Comparison of ENCODE assay signal across 19 mouse cellular contexts in genomic region chr19:5113783-5114182, GRCm38 (mm10). TPM values are rescaled to one million over a fixed set of nuclear protein-coding genes. Genes with fewer than 3 reads are reported as not detected.
DNase-seq lines count a peak whose midpoint lies in the region; ATAC-seq and TF ChIP-seq lines count a peak whose summit lies in the region.
"Had no signal": no experiment of that assay in that cellular context is flagged by ENCODE, and none has a peak within 500 bp of the region (broad histone marks: within the 10 kb centered on the region; RNA-seq: fewer than 3 reads in every experiment).

No protein-coding gene starts in this region.

- peaks cover 21% of the 10 kb centered on the region for H3K4me1 ChIP-seq in neural tube, embryonic 13.5 days (replicated peaks)
- H3K4me1 ChIP-seq in neural tube, embryonic 15.5 days = peaks cover 17% of the 10 kb centered on the region
- H3K4me1 ChIP-seq in hindbrain, postnatal 0 days (ENCODE audit: insufficient read depth, low read length) = peaks cover 4% of the 10 kb centered on the region; the same call in 1 of the 2 replicates
- peaks cover 21% of the 10 kb centered on the region for H3K4me1 ChIP-seq in kidney, embryonic 15.5 days

- peaks cover 68% of the 10 kb centered on the region for H3K36me3 ChIP-seq in neural tube, embryonic 13.5 days
- peaks cover 53% of the 10 kb centered on the region for H3K36me3 ChIP-seq in neural tube, embryonic 15.5 days
- peaks cover 35% of the 10 kb centered on the region for H3K36me3 ChIP-seq in hindbrain, postnatal 0 days (ENCODE audit: insufficient read depth, low read length)
- peaks cover 54% of the 10 kb centered on the region for H3K36me3 ChIP-seq in kidney, embryonic 15.5 days

- peak overlapping the region; percentile 32 for H3K27ac ChIP-seq in layer of hippocampus, adult 2 months
- H3K27ac ChIP-seq in neural tube, embryonic 13.5 days (replicated peaks) = no peak overlapping the region
- no peak overlapping the region; the same call in none of the 2 replicates for H3K27ac ChIP-seq in neural tube, embryonic 15.5 days (replicated peaks)
- H3K27ac ChIP-seq in hindbrain, postnatal 0 days = no peak overlapping the region
- no peak overlapping the region for H3K27ac ChIP-seq in kidney, embryonic 15.5 days
- H3K27ac ChIP-seq: forebrain, embryonic 12.5 days; limb, embryonic 10.5 days; midbrain, embryonic 15.5 days had no signal

- no peak overlapping the region for H3K4me3 ChIP-seq in layer of hippocampus, adult 2 months
- no peak overlapping the region for H3K4me3 ChIP-seq in neural tube, embryonic 13.5 days
- no peak overlapping the region for H3K4me3 ChIP-seq in neural tube, embryonic 15.5 days (replicated peaks)
- no peak overlapping the region for H3K4me3 ChIP-seq in hindbrain, postnatal 0 days (ENCODE audit: low read length)
- no peak overlapping the region for H3K4me3 ChIP-seq in kidney, embryonic 15.5 days (replicated peaks)
- H3K4me3 ChIP-seq: forebrain, embryonic 12.5 days; limb, embryonic 10.5 days; midbrain, embryonic 15.5 days had no signal

- no peaks in the 10 kb centered on the region for H3K27me3 ChIP-seq in neural tube, embryonic 13.5 days
- no peaks in the 10 kb centered on the region for H3K27me3 ChIP-seq in neural tube, embryonic 15.5 days (replicated peaks)
- no peaks in the 10 kb centered on the region for H3K27me3 ChIP-seq in hindbrain, postnatal 0 days (ENCODE audit: insufficient read depth, low read length)
- H3K27me3 ChIP-seq in kidney, embryonic 15.5 days = no peaks in the 10 kb centered on the region
- H3K27me3 ChIP-seq: midbrain, embryonic 15.5 days had no signal

- H3K4me2 ChIP-seq in neural tube, embryonic 13.5 days = no peak overlapping the region
- no peak overlapping the region for H3K4me2 ChIP-seq in neural tube, embryonic 15.5 days
- H3K4me2 ChIP-seq in hindbrain, postnatal 0 days (ENCODE audit: low read depth, low read length) = no peak overlapping the region
- H3K4me2 ChIP-seq in kidney, embryonic 15.5 days = no peak overlapping the region
- H3K4me2 ChIP-seq: forebrain, embryonic 12.5 days; liver, embryonic 11.5 days; midbrain, embryonic 15.5 days had no signal

- H3K9me3 ChIP-seq in neural tube, embryonic 13.5 days = no peaks in the 10 kb centered on the region
- H3K9me3 ChIP-seq in neural tube, embryonic 15.5 days (replicated peaks) = no peaks in the 10 kb centered on the region
- no peaks in the 10 kb centered on the region for H3K9me3 ChIP-seq in hindbrain, postnatal 0 days (ENCODE audit: low read length)
- no peaks in the 10 kb centered on the region for H3K9me3 ChIP-seq in kidney, embryonic 15.5 days (replicated peaks)
- H3K9me3 ChIP-seq: forebrain, embryonic 12.5 days; G1E; limb, embryonic 10.5 days; midbrain, embryonic 15.5 days had no signal

- ATAC-seq in cerebellum, adult (ENCODE audit: insufficient number of reproducible peaks, low FRiP score, low TSS enrichment) = no peak
- no peak for ATAC-seq in neural tube, embryonic 13.5 days (ENCODE audit: low read depth)
- ATAC-seq in neural tube, embryonic 15.5 days (ENCODE audit: low FRiP score) = no peak
- ATAC-seq in hindbrain, postnatal 0 days = no peak
- no peak for ATAC-seq in kidney, embryonic 15.5 days (replicated peaks; ENCODE audit: low FRiP score)
- ATAC-seq: CD4-positive, CD25-positive, alpha-beta regulatory T cell, adult 4 months; midbrain, embryonic 15.5 days had no signal

- peak overlapping the region; percentile 17; the same call in 1 of the 2 replicates for H3K9ac ChIP-seq in neural tube, embryonic 13.5 days
- H3K9ac ChIP-seq in neural tube, embryonic 15.5 days (replicated peaks) = no peak overlapping the region
- no peak overlapping the region for H3K9ac ChIP-seq in hindbrain, postnatal 0 days (replicated peaks; ENCODE audit: low read length)
- H3K9ac ChIP-seq in kidney, embryonic 15.5 days = no peak overlapping the region
- H3K9ac ChIP-seq: forebrain, embryonic 12.5 days; midbrain, embryonic 15.5 days had no signal

- peak; percentile 63 for DNase-seq in cerebellum, adult 11-12 months
- peak; percentile 41 to 52 for DNase-seq in layer of hippocampus, adult 2 months (ENCODE audit: low spot score in 2 of 2)
- no peak for DNase-seq in layer of hippocampus, postnatal 25 days (ENCODE audit: extremely low spot score in 1 of 2, low spot score in 1 of 2)
- peak; percentile 61 for DNase-seq in hindbrain, postnatal 0 days (ENCODE audit: low spot score)
- DNase-seq: embryo, embryonic 11 days; gastrocnemius, postnatal 25 days; heart, postnatal 14 days; lung, adult 2 months; thymus, postnatal 25 days had no signal

- TF ChIP-seq CTCF in layer of hippocampus, adult 2 months (conservative IDR thresholded peaks at IDR 0.05) = no peak
- no peak for TF ChIP-seq CTCF in hindbrain, postnatal 0 days (IDR thresholded peaks at IDR 0.05; ENCODE audit: low read depth)

- WGBS in neural tube, embryonic 13.5 days = 79% methylated on average over 7 of the region's 7 CpGs
- WGBS in neural tube, embryonic 15.5 days = 79% methylated on average over 7 of the region's 7 CpGs
- WGBS in hindbrain, postnatal 0 days = 72% methylated on average over 7 of the region's 7 CpGs
- 96% methylated on average over 7 of the region's 7 CpGs for WGBS in kidney, embryonic 15.5 days

RNA-seq across cellular contexts. Expression of gene Klc2, which starts 4.6 kb away (rescaled TPM):
- total RNA-seq in layer of hippocampus, adult 2 months (2021) = 100 to 1,000 TPM; 223 to 231 TPM
- 100 to 1,000 TPM; 214 to 222 TPM for total RNA-seq in layer of hippocampus, postnatal 25 days (2021)
- polyA plus RNA-seq in neural tube, embryonic 13.5 days (2015; fragmentation: Nextera tagmentation; extraction: Ambion mirVana) = 73.7 and 80.2 TPM in 2 replicates
- polyA plus RNA-seq in neural tube, embryonic 15.5 days (2015; fragmentation: Nextera tagmentation; extraction: Ambion mirVana) = 82.4 and 94.5 TPM in 2 replicates
- total RNA-seq in hindbrain, postnatal 0 days (2014; rRNA removed) = 191 and 227 TPM in 2 replicates
- polyA plus RNA-seq in hindbrain, postnatal 0 days (2015; fragmentation: Nextera tagmentation; extraction: Ambion mirVana) = 75.6 and 76.6 TPM in 2 replicates
- 27.5 and 27.8 TPM in 2 replicates for polyA plus RNA-seq in kidney, embryonic 15.5 days (2015; fragmentation: Nextera tagmentation; extraction: Ambion mirVana)

RNA-seq across cellular contexts. Expression of gene Rab1b, which starts 6.9 kb away (rescaled TPM):
- 100 to 1,000 TPM; 156 to 169 TPM for total RNA-seq in layer of hippocampus, adult 2 months (2021)
- total RNA-seq in layer of hippocampus, postnatal 25 days (2021) = 100 to 1,000 TPM; 173 TPM
- 211 and 234 TPM in 2 replicates for polyA plus RNA-seq in neural tube, embryonic 13.5 days (2015; fragmentation: Nextera tagmentation; extraction: Ambion mirVana)
- polyA plus RNA-seq in neural tube, embryonic 15.5 days (2015; fragmentation: Nextera tagmentation; extraction: Ambion mirVana) = 205 and 218 TPM in 2 replicates
- total RNA-seq in hindbrain, postnatal 0 days (2014; rRNA removed) = 272 and 291 TPM in 2 replicates
- polyA plus RNA-seq in hindbrain, postnatal 0 days (2015; fragmentation: Nextera tagmentation; extraction: Ambion mirVana) = 229 and 230 TPM in 2 replicates
- 268 and 290 TPM in 2 replicates for polyA plus RNA-seq in kidney, embryonic 15.5 days (2015; fragmentation: Nextera tagmentation; extraction: Ambion mirVana)

RNA-seq across cellular contexts. Expression of gene Cnih2, which starts 15.5 kb away (rescaled TPM):
- total RNA-seq in layer of hippocampus, adult 2 months (2021) = 100 to 1,000 TPM; 614 to 642 TPM
- 100 to 1,000 TPM; 754 to 774 TPM for total RNA-seq in layer of hippocampus, postnatal 25 days (2021)
- 267 and 318 TPM in 2 replicates for polyA plus RNA-seq in neural tube, embryonic 13.5 days (2015; fragmentation: Nextera tagmentation; extraction: Ambion mirVana)
- 294 and 369 TPM in 2 replicates for polyA plus RNA-seq in neural tube, embryonic 15.5 days (2015; fragmentation: Nextera tagmentation; extraction: Ambion mirVana)
- 549 and 573 TPM in 2 replicates for total RNA-seq in hindbrain, postnatal 0 days (2014; rRNA removed)
- polyA plus RNA-seq in hindbrain, postnatal 0 days (2015; fragmentation: Nextera tagmentation; extraction: Ambion mirVana) = 358 and 397 TPM in 2 replicates
- polyA plus RNA-seq in kidney, embryonic 15.5 days (2015; fragmentation: Nextera tagmentation; extraction: Ambion mirVana) = 13.3 and 15.1 TPM in 2 replicates
- total RNA-seq: gastrocnemius, postnatal 25 days had no signal

RNA-seq across cellular contexts. Expression of gene Yif1a, which starts 25.4 kb away (rescaled TPM):
- total RNA-seq in layer of hippocampus, adult 2 months (2021) = 10 to 100 TPM; 23.3 to 23.5 TPM
- total RNA-seq in layer of hippocampus, postnatal 25 days (2021) = 10 to 100 TPM; 24.5 to 24.7 TPM
- polyA plus RNA-seq in neural tube, embryonic 13.5 days (2015; fragmentation: Nextera tagmentation; extraction: Ambion mirVana) = 51.3 and 67.5 TPM in 2 replicates
- 56.8 and 66.1 TPM in 2 replicates for polyA plus RNA-seq in neural tube, embryonic 15.5 days (2015; fragmentation: Nextera tagmentation; extraction: Ambion mirVana)
- 59.7 and 69.0 TPM in 2 replicates for total RNA-seq in hindbrain, postnatal 0 days (2014; rRNA removed)
- 66.6 and 68.0 TPM in 2 replicates for polyA plus RNA-seq in hindbrain, postnatal 0 days (2015; fragmentation: Nextera tagmentation; extraction: Ambion mirVana)
- polyA plus RNA-seq in kidney, embryonic 15.5 days (2015; fragmentation: Nextera tagmentation; extraction: Ambion mirVana) = 99.8 and 101 TPM in 2 replicates

RNA-seq across cellular contexts. Expression of gene Tmem151a, which starts 28.5 kb away (rescaled TPM):
- 100 to 1,000 TPM; 112 to 114 TPM for total RNA-seq in layer of hippocampus, adult 2 months (2021)
- total RNA-seq in layer of hippocampus, postnatal 25 days (2021) = 100 to 1,000 TPM; 131 to 138 TPM
- 8.4 and 10.1 TPM in 2 replicates for polyA plus RNA-seq in neural tube, embryonic 13.5 days (2015; fragmentation: Nextera tagmentation; extraction: Ambion mirVana)
- polyA plus RNA-seq in neural tube, embryonic 15.5 days (2015; fragmentation: Nextera tagmentation; extraction: Ambion mirVana) = 29.7 and 38.5 TPM in 2 replicates
- total RNA-seq in hindbrain, postnatal 0 days (2014; rRNA removed) = 68.9 and 76.6 TPM in 2 replicates
- polyA plus RNA-seq in hindbrain, postnatal 0 days (2015; fragmentation: Nextera tagmentation; extraction: Ambion mirVana) = 61.0 and 71.5 TPM in 2 replicates
- 1.3 and 1.8 TPM in 2 replicates for polyA plus RNA-seq in kidney, embryonic 15.5 days (2015; fragmentation: Nextera tagmentation; extraction: Ambion mirVana)
- total RNA-seq: gastrocnemius, postnatal 25 days had no signal
- polyA plus RNA-seq: CD4-positive, CD25-positive, alpha-beta regulatory T cell, adult 4 months; G1E had no signal

Comparison
In these comparisons a context has a peak if more than half of its experiments do, and no peak if none do; other contexts are left out.
1. DNase-seq: peak in cerebellum, adult 11-12 months (single experiment), layer of hippocampus, adult 2 months (2 of 2) and hindbrain, postnatal 0 days (single experiment); none in layer of hippocampus, postnatal 25 days (0 of 2).
2. RNA of gene Cnih2, which starts 15.5 kb away (polyA plus RNA-seq): 358 to 397 TPM in hindbrain, postnatal 0 days, 294 to 369 TPM in neural tube, embryonic 15.5 days and 267 to 318 TPM in neural tube, embryonic 13.5 days; 13.3 to 15.1 TPM in kidney, embryonic 15.5 days; every median in the first group is over 10 times any median in the second.